Mouse (Mus musculus): ENCODE measurements around the gene Suclg2.

DNA sequence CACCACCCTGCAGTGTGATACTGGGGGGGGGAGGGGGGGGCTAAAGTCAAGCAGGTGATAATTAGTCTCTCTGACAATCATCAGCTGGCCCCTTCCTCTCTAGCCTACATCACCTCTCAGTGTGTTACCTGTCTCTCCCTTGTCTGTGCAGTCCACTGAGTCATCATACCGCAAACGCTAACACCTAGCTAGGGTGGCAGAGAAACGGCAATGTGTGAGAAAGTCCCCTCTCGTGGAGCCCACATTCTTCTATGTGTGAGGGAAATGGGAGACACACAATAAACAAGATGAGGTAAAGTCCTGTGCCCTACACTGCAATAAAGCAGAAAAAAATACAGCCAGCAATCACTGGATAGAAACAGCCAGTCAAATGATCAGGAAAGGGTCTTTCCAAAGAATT lies 6.5 kb downstream of the Suclg2 start:
- TF ChIP-seq CTCF (IDR thresholded peaks at IDR 0.05; ENCODE audit: low read depth, low read length) (no peak), POLR2A (IDR thresholded peaks at IDR 0.05; ENCODE audit: extremely low read depth, insufficient read depth, low read length) (no peak)

Measured in liver, adult 2 months (tissue).